Comparison of ENCODE assay signal across 8 mouse cellular contexts in genomic region chr9:50333413-50333812, GRCm38 (mm10). TPM values are rescaled to one million over a fixed set of nuclear protein-coding genes. Genes with fewer than 3 reads are reported as not detected.
DNase-seq lines count a peak whose midpoint lies in the region; ATAC-seq and TF ChIP-seq lines count a peak whose summit lies in the region.

No protein-coding gene starts in this region.

- no peaks in the 10 kb centered on the region for H3K9me3 ChIP-seq in kidney, postnatal 0 days (replicated peaks; ENCODE audit: low read length)
- H3K9me3 ChIP-seq in lung, embryonic 15.5 days: no peaks in the 10 kb centered on the region

- DNase-seq in cerebellum, adult 18-20 months: peak; percentile 7 to 18
- no peak for DNase-seq in cerebellum, adult 11-12 months
- DNase-seq in urinary bladder, postnatal 36 days (ENCODE audit: low spot score in 2 of 2): peak; percentile 12 to 15
- no peak for DNase-seq in urinary bladder, adult 2 months (ENCODE audit: low spot score)
- DNase-seq in kidney, postnatal 0 days (ENCODE audit: low spot score): peak; percentile 95

- H3K36me3 ChIP-seq in kidney, postnatal 0 days (ENCODE audit: insufficient read depth, low read length): no peaks in the 10 kb centered on the region
- no peaks in the 10 kb centered on the region for H3K36me3 ChIP-seq in lung, embryonic 15.5 days
- no peaks in the 10 kb centered on the region for H3K36me3 ChIP-seq in small intestine, adult 2 months (ENCODE audit: control insufficient read depth, insufficient read depth, low read length)

- H3K4me3 ChIP-seq in kidney, postnatal 0 days (replicated peaks; ENCODE audit: low read depth, low read length): no peak overlapping the region
- H3K4me3 ChIP-seq in lung, embryonic 15.5 days: no peak overlapping the region
- H3K4me3 ChIP-seq in small intestine, adult 2 months (ENCODE audit: low read depth, low read length): no peak overlapping the region

- whole genome bisulfite sequencing in kidney, postnatal 0 days: 36% methylated on average over 6 of the region's 6 CpGs
- 29% methylated on average over 6 of the region's 6 CpGs for WGBS in lung, embryonic 15.5 days
- 25% methylated on average over 6 of the region's 6 CpGs for WGBS in small intestine, adult 2 months

- H3K27ac ChIP-seq in kidney, postnatal 0 days: no peak overlapping the region
- no peak overlapping the region for H3K27ac ChIP-seq in lung, embryonic 15.5 days
- H3K27ac ChIP-seq in small intestine, adult 2 months (ENCODE audit: insufficient read depth, low read depth, low read length): no peak overlapping the region

- no peak overlapping the region for H3K9ac ChIP-seq in kidney, postnatal 0 days (ENCODE audit: low read depth, low read length)
- H3K9ac ChIP-seq in lung, embryonic 15.5 days: no peak overlapping the region

- peak; percentile 91 for ATAC-seq in frontal cortex, adult (ENCODE audit: low TSS enrichment)
- ATAC-seq in kidney, postnatal 0 days (replicated peaks; ENCODE audit: low FRiP score, low read depth): no peak; the same call in 1 of the 2 replicates
- ATAC-seq in lung, embryonic 15.5 days (ENCODE audit: borderline replicate concordance, extremely low read depth, low FRiP score, low TSS enrichment): 0 out of 2 replicates have a peak, but pooled peaks have one; percentile 42

- no peak for TF ChIP-seq POLR2A in small intestine, adult 2 months (IDR thresholded peaks at IDR 0.05; ENCODE audit: low read depth, low read length)

- H3K27me3 ChIP-seq in kidney, postnatal 0 days (ENCODE audit: insufficient read depth, low read length): no peaks in the 10 kb centered on the region
- H3K27me3 ChIP-seq in lung, embryonic 15.5 days: no peaks in the 10 kb centered on the region
- no peaks in the 10 kb centered on the region for H3K27me3 ChIP-seq in small intestine, adult 2 months (ENCODE audit: control insufficient read depth, insufficient read depth, low read length)

- no peak overlapping the region for H3K4me2 ChIP-seq in kidney, postnatal 0 days (ENCODE audit: low read length)
- H3K4me2 ChIP-seq in lung, embryonic 15.5 days: no peak overlapping the region

- no peaks in the 10 kb centered on the region for H3K4me1 ChIP-seq in kidney, postnatal 0 days (replicated peaks; ENCODE audit: insufficient read depth, low read length)
- H3K4me1 ChIP-seq in lung, embryonic 15.5 days: 0 out of 2 replicates have a peak, but pooled peaks cover 3% of the 10 kb centered on the region
- H3K4me1 ChIP-seq in small intestine, adult 2 months (ENCODE audit: control insufficient read depth, insufficient read depth, insufficient read length, low read length): no peaks in the 10 kb centered on the region; the same call in 1 of the 2 replicates

- TF ChIP-seq CTCF in kidney, postnatal 0 days (IDR thresholded peaks at IDR 0.05; ENCODE audit: low read depth): peak; percentile 94
- peak; percentile 75; the same call in 1 of the 2 replicates for TF ChIP-seq CTCF in small intestine, adult 2 months (IDR thresholded peaks at IDR 0.05; ENCODE audit: extremely low read depth, insufficient read length, insufficient replicate concordance, low read depth, low read length)

RNA-seq across cellular contexts. Expression of gene Rpl10-ps3, which starts 11.4 kb away (rescaled TPM):
- polyA plus RNA-seq in urinary bladder, adult 2 months (2012; rRNA removed): 323 and 341 TPM in 2 replicates
- polyA plus RNA-seq in kidney, postnatal 0 days (2015; fragmentation: Nextera tagmentation; extraction: Ambion mirVana): 238 and 252 TPM in 2 replicates
- 258 and 323 TPM in 2 replicates for polyA plus RNA-seq in lung, embryonic 15.5 days (2015; fragmentation: Nextera tagmentation; extraction: Ambion mirVana)
- 4.6 and 4.8 TPM in 2 replicates for polyA plus RNA-seq in small intestine, adult 2 months (2012; rRNA removed)

Comparison
In these comparisons a context has a peak if more than half of its experiments do, and no peak if none do; other contexts are left out.
1. DNase-seq: peak in cerebellum, adult 18-20 months (2 of 2), urinary bladder, postnatal 36 days (2 of 2) and kidney, postnatal 0 days (single experiment); none in cerebellum, adult 11-12 months (single experiment) and urinary bladder, adult 2 months (single experiment).
2. RNA of gene Rpl10-ps3, which starts 11.4 kb away (polyA plus RNA-seq): 323 to 341 TPM in urinary bladder, adult 2 months, 258 to 323 TPM in lung, embryonic 15.5 days and 238 to 252 TPM in kidney, postnatal 0 days; 4.6 to 4.8 TPM in small intestine, adult 2 months; every median in the first group is over 10 times any median in the second.